Mouse (Mus musculus): Measurements from ENCODE around the gene Vmn1r176.
"Not testable (repeated sequence)": the region's sequence is repeated elsewhere in the genome, so short reads cannot be mapped to it uniquely, and the experiment has no call there.

GRCm38 (mm10) chr7:23810543-23810942, 26.6 kb downstream of the Vmn1r176 start, which contains the start of gene Vmn1r175:
- TF ChIP-seq POLR2A (IDR thresholded peaks at IDR 0.05; ENCODE audit: borderline replicate concordance, control insufficient read depth, low read depth, low read length); CTCF (IDR thresholded peaks at IDR 0.05; ENCODE audit: control insufficient read depth, insufficient read depth, low read length): not testable (repeated sequence)
